ENCODE assay signal across 8 mouse cellular contexts in genomic region chr13:28418936-28419681, GRCm38 (mm10).
DNase-seq lines count a peak whose midpoint lies in the region; ATAC-seq and TF ChIP-seq lines count a peak whose summit lies in the region.

No protein-coding gene starts in this region.

- TF ChIP-seq CTCF in embryonic fibroblast, embryonic 13.5 days (IDR thresholded peaks at IDR 0.05; ENCODE audit: borderline replicate concordance, insufficient read depth, low read length) = no peak

- H3K9ac ChIP-seq in lung, embryonic 15.5 days = 0 out of 2 replicates have a peak overlapping the region, but pooled peaks have one; percentile 22
- H3K9ac ChIP-seq in hindbrain, embryonic 15.5 days = peak overlapping the region; percentile 49

- H3K36me3 ChIP-seq in lung, embryonic 15.5 days = no peaks in the 10 kb centered on the region
- no peaks in the 10 kb centered on the region for H3K36me3 ChIP-seq in hindbrain, embryonic 15.5 days
- no peaks in the 10 kb centered on the region for H3K36me3 ChIP-seq in macrophage (ENCODE audit: inconsistent target)

- H3K4me2 ChIP-seq in lung, embryonic 15.5 days = peak overlapping the region; percentile 52
- H3K4me2 ChIP-seq in hindbrain, embryonic 15.5 days = peak overlapping the region; percentile 61

- H3K4me1 ChIP-seq in lung, embryonic 15.5 days = peaks cover 58% of the 10 kb centered on the region
- H3K4me1 ChIP-seq in embryonic fibroblast, embryonic 13.5 days (ENCODE audit: control insufficient read depth, insufficient read depth, low read length) = peaks cover 12% of the 10 kb centered on the region
- peaks cover 53% of the 10 kb centered on the region for H3K4me1 ChIP-seq in hindbrain, embryonic 15.5 days (replicated peaks)

- 0 out of 2 replicates have a peak overlapping the region, but pooled peaks have one; percentile 27 for H3K4me3 ChIP-seq in lung, embryonic 15.5 days
- no peak overlapping the region for H3K4me3 ChIP-seq in embryonic fibroblast, embryonic 13.5 days (ENCODE audit: insufficient read depth, low read length)
- peak overlapping the region; percentile 42 for H3K4me3 ChIP-seq in hindbrain, embryonic 15.5 days
- peak overlapping the region; percentile 21 for H3K4me3 ChIP-seq in macrophage (ENCODE audit: inconsistent target)

- no peak for DNase-seq in lung, postnatal 14 days
- DNase-seq in thymus, adult 18-20 months = peak; percentile 26 to 42
- DNase-seq in adrenal gland, postnatal 14 days = no peak
- DNase-seq in embryo, embryonic 11 days = no peak

- 81% methylated on average over 17 of the region's 17 CpGs for WGBS in lung, embryonic 15.5 days
- WGBS in hindbrain, embryonic 15.5 days = 71% methylated on average over 17 of the region's 17 CpGs
- 79% methylated on average over 17 of the region's 17 CpGs for WGBS in macrophage (ENCODE audit: missing documents)

- H3K27ac ChIP-seq in lung, embryonic 15.5 days = peak overlapping the region; percentile 97
- H3K27ac ChIP-seq in embryonic fibroblast, embryonic 13.5 days (ENCODE audit: insufficient read depth, low read length) = peak overlapping the region; percentile 89
- peak overlapping the region; percentile 91 for H3K27ac ChIP-seq in hindbrain, embryonic 15.5 days (replicated peaks)
- peak overlapping the region; percentile 77 for H3K27ac ChIP-seq in macrophage

- ATAC-seq in lung, embryonic 15.5 days (ENCODE audit: borderline replicate concordance, extremely low read depth, low FRiP score, low TSS enrichment) = no peak
- no peak for ATAC-seq in hindbrain, embryonic 15.5 days (ENCODE audit: low FRiP score, low read depth)

- TF ChIP-seq POLR2A in embryonic fibroblast, embryonic 13.5 days (IDR thresholded peaks at IDR 0.05; ENCODE audit: low read depth, low read length) = no peak

- no peaks in the 10 kb centered on the region; the same call in 1 of the 2 replicates for H3K79me2 ChIP-seq in macrophage (ENCODE audit: inconsistent target)

- no peaks in the 10 kb centered on the region for H3K27me3 ChIP-seq in lung, embryonic 15.5 days
- no peaks in the 10 kb centered on the region for H3K27me3 ChIP-seq in hindbrain, embryonic 15.5 days

- no peaks in the 10 kb centered on the region for H3K9me3 ChIP-seq in lung, embryonic 15.5 days
- H3K9me3 ChIP-seq in hindbrain, embryonic 15.5 days = no peaks in the 10 kb centered on the region

Comparison
In these comparisons a context has a peak if more than half of its experiments do, and no peak if none do; other contexts are left out.
1. DNase-seq: peak in thymus, adult 18-20 months (2 of 2); none in lung, postnatal 14 days (single experiment), adrenal gland, postnatal 14 days (single experiment) and embryo, embryonic 11 days (single experiment).
2. Peak in every context shown above with its lines, with median percentiles within 50 percentile points of each other: H3K27ac ChIP-seq.